Comparison of ENCODE assay signal across 28 mouse cellular contexts in genomic region chr16:24622226-24623194, GRCm38 (mm10).
DNase-seq lines count a peak whose midpoint lies in the region; ATAC-seq and TF ChIP-seq lines count a peak whose summit lies in the region.
"Had no signal": no experiment of that assay in that cellular context is flagged by ENCODE, and none has a peak within 500 bp of the region (broad histone marks: within the 10 kb centered on the region; RNA-seq: fewer than 3 reads in every experiment).

No protein-coding gene starts in this region.

- no peaks in the 10 kb centered on the region for H3K27me3 ChIP-seq in forebrain, embryonic 14.5 days (replicated peaks; ENCODE audit: control insufficient read depth, insufficient read depth, low read length)
- H3K27me3 ChIP-seq in forebrain, postnatal 0 days (ENCODE audit: insufficient read depth, low read length) = no peaks in the 10 kb centered on the region
- H3K27me3 ChIP-seq in midbrain, embryonic 11.5 days (ENCODE audit: control insufficient read depth, insufficient read depth, low read length) = no peaks in the 10 kb centered on the region
- no peaks in the 10 kb centered on the region for H3K27me3 ChIP-seq in midbrain, embryonic 13.5 days
- H3K27me3 ChIP-seq: CH12.LX; forebrain, embryonic 13.5 days; hindbrain, embryonic 12.5 days; liver, embryonic 13.5 days; stomach, embryonic 15.5 days had no signal

- no peaks in the 10 kb centered on the region for H3K9me3 ChIP-seq in forebrain, embryonic 14.5 days (replicated peaks; ENCODE audit: control insufficient read depth, low read length)
- no peaks in the 10 kb centered on the region for H3K9me3 ChIP-seq in forebrain, postnatal 0 days (ENCODE audit: low read length)
- no peaks in the 10 kb centered on the region for H3K9me3 ChIP-seq in midbrain, embryonic 11.5 days (ENCODE audit: control insufficient read depth, low read length)
- no peaks in the 10 kb centered on the region for H3K9me3 ChIP-seq in midbrain, embryonic 13.5 days
- H3K9me3 ChIP-seq: forebrain, embryonic 13.5 days; hindbrain, embryonic 12.5 days; liver, embryonic 13.5 days; stomach, embryonic 15.5 days had no signal

- peak; percentile 16 for DNase-seq in forebrain, embryonic 14.5 days (ENCODE audit: low spot score)
- DNase-seq in forebrain, postnatal 0 days = no peak
- peak; percentile 39 for DNase-seq in kidney, postnatal 10 days
- DNase-seq in kidney, adult 11 months = no peak
- peak; percentile 67 for DNase-seq in midbrain, embryonic 11.5 days (ENCODE audit: low spot score, missing footprints)
- DNase-seq in large intestine, adult 2 months (ENCODE audit: low read depth, low spot score) = peak; percentile 28
- DNase-seq in urinary bladder, adult 18-20 months (ENCODE audit: low spot score in 2 of 2) = no peak
- DNase-seq: adrenal gland, postnatal 14 days; cerebellum, adult 11 months; cerebellum, adult 9-10 months; cerebellum, postnatal 36 days; gastrocnemius, adult 2 months; gastrocnemius, postnatal 36 days; heart, adult 18-20 months; heart, postnatal 36 days; layer of hippocampus, postnatal 36 days; liver, embryonic 13.5 days; lung, embryonic 14.5 days; lung, postnatal 14 days; right cerebral cortex, postnatal 4 days had no signal

- no peak overlapping the region for H3K4me3 ChIP-seq in forebrain, embryonic 14.5 days (ENCODE audit: low read depth, low read length)
- H3K4me3 ChIP-seq in forebrain, postnatal 0 days (ENCODE audit: low read depth, low read length) = no peak overlapping the region
- H3K4me3 ChIP-seq in midbrain, embryonic 11.5 days (ENCODE audit: low read depth, low read length) = no peak overlapping the region
- no peak overlapping the region for H3K4me3 ChIP-seq in midbrain, embryonic 13.5 days (replicated peaks)
- H3K4me3 ChIP-seq: forebrain, embryonic 13.5 days; gastrocnemius, adult 2 months; hindbrain, embryonic 12.5 days; liver, embryonic 13.5 days; stomach, embryonic 15.5 days had no signal

- no peak overlapping the region for H3K9ac ChIP-seq in forebrain, embryonic 14.5 days (ENCODE audit: low read length)
- no peak overlapping the region for H3K9ac ChIP-seq in forebrain, postnatal 0 days
- no peak overlapping the region for H3K9ac ChIP-seq in midbrain, embryonic 11.5 days (ENCODE audit: low read length)
- H3K9ac ChIP-seq in midbrain, embryonic 13.5 days (replicated peaks) = no peak overlapping the region
- H3K9ac ChIP-seq: forebrain, embryonic 13.5 days; hindbrain, embryonic 12.5 days; liver, embryonic 13.5 days; lung, embryonic 14.5 days; stomach, embryonic 15.5 days had no signal

- H3K4me2 ChIP-seq in forebrain, embryonic 14.5 days (ENCODE audit: low read length) = no peak overlapping the region
- H3K4me2 ChIP-seq in forebrain, postnatal 0 days (ENCODE audit: low read depth) = no peak overlapping the region
- H3K4me2 ChIP-seq in midbrain, embryonic 11.5 days = no peak overlapping the region
- H3K4me2 ChIP-seq in midbrain, embryonic 13.5 days (replicated peaks) = no peak overlapping the region
- H3K4me2 ChIP-seq: forebrain, embryonic 13.5 days; heart, embryonic 11.5 days; hindbrain, embryonic 12.5 days; liver, embryonic 13.5 days; lung, embryonic 14.5 days; stomach, embryonic 15.5 days had no signal

- H3K27ac ChIP-seq in forebrain, embryonic 14.5 days (ENCODE audit: low read depth, low read length) = no peak overlapping the region
- no peak overlapping the region for H3K27ac ChIP-seq in forebrain, postnatal 0 days (ENCODE audit: low read depth, low read length)
- no peak overlapping the region for H3K27ac ChIP-seq in midbrain, embryonic 11.5 days (ENCODE audit: low read depth, low read length)
- no peak overlapping the region for H3K27ac ChIP-seq in midbrain, embryonic 13.5 days
- H3K27ac ChIP-seq: forebrain, embryonic 13.5 days; gastrocnemius, adult 2 months; hindbrain, embryonic 12.5 days; hindbrain, postnatal 0 days; liver, embryonic 13.5 days; stomach, embryonic 15.5 days had no signal

- no peaks in the 10 kb centered on the region for H3K4me1 ChIP-seq in forebrain, embryonic 14.5 days (ENCODE audit: control insufficient read depth, insufficient read depth, low read length)
- H3K4me1 ChIP-seq in forebrain, postnatal 0 days (ENCODE audit: insufficient read depth) = peaks cover 7% of the 10 kb centered on the region
- peaks cover 5% of the 10 kb centered on the region; the same call in 1 of the 2 replicates for H3K4me1 ChIP-seq in midbrain, embryonic 11.5 days (ENCODE audit: control insufficient read depth, insufficient read depth, low read length)
- H3K4me1 ChIP-seq in midbrain, embryonic 13.5 days (replicated peaks) = peaks cover 18% of the 10 kb centered on the region
- H3K4me1 ChIP-seq: stomach, embryonic 15.5 days had no signal

- no peaks in the 10 kb centered on the region for H3K36me3 ChIP-seq in forebrain, embryonic 14.5 days (ENCODE audit: control insufficient read depth, insufficient read depth, low read length)
- no peaks in the 10 kb centered on the region for H3K36me3 ChIP-seq in forebrain, postnatal 0 days (ENCODE audit: insufficient read depth)
- H3K36me3 ChIP-seq in midbrain, embryonic 11.5 days (ENCODE audit: control insufficient read depth, insufficient read depth, low read length) = no peaks in the 10 kb centered on the region
- H3K36me3 ChIP-seq in midbrain, embryonic 13.5 days = no peaks in the 10 kb centered on the region
- H3K36me3 ChIP-seq: hindbrain, embryonic 12.5 days; liver, embryonic 13.5 days; stomach, embryonic 15.5 days had no signal

- no peak for TF ChIP-seq CTCF in forebrain, postnatal 0 days (IDR thresholded peaks at IDR 0.05; ENCODE audit: low read depth)

- 56% methylated on average over 3 of the region's 3 CpGs for WGBS in forebrain, embryonic 14.5 days
- WGBS in forebrain, postnatal 0 days = 53% methylated on average over 3 of the region's 3 CpGs
- WGBS in midbrain, embryonic 11.5 days = 64% methylated on average over 3 of the region's 3 CpGs
- WGBS in midbrain, embryonic 13.5 days = 59% methylated on average over 3 of the region's 3 CpGs
- 27% methylated on average over 3 of the region's 3 CpGs for WGBS in large intestine, adult 2 months

- no peak for ATAC-seq in forebrain, embryonic 14.5 days
- no peak for ATAC-seq in forebrain, postnatal 0 days
- no peak for ATAC-seq in midbrain, embryonic 11.5 days (ENCODE audit: low FRiP score)
- ATAC-seq in midbrain, embryonic 13.5 days = no peak
- ATAC-seq: forebrain, embryonic 13.5 days; hindbrain, postnatal 0 days; midbrain, embryonic 16.5 days had no signal

Comparison
In these comparisons a context has a peak if more than half of its experiments do, and no peak if none do; other contexts are left out.
1. DNase-seq: peak in forebrain, embryonic 14.5 days (single experiment), kidney, postnatal 10 days (single experiment), midbrain, embryonic 11.5 days (single experiment) and large intestine, adult 2 months (single experiment); none in forebrain, postnatal 0 days (single experiment), kidney, adult 11 months (single experiment) and urinary bladder, adult 18-20 months (0 of 2).